Mouse (Mus musculus) gastrocnemius, adult 8-10 months (tissue): Measurements from ENCODE around the gene Rad23a. TPM values are rescaled to one million over a fixed set of nuclear protein-coding genes. Genes with fewer than 3 reads are reported as not detected.

Source experiments
- DNase-seq, 2 experiments: peaks; one replicate each; pipeline ENCODE4 v3.0.0; 2022; ENCODE audit warnings: low spot score in 2 of 2
- microRNA-seq: library from miRNA; unstranded; fragments of <30 nt; microRNA quantifications from one replicate; pipeline ENCODE4 v1.2.0, GENCODE M21; 2022
- total RNA-seq, 4 experiments: library from RNA; stranded (reverse); gene quantifications; 2 replicates each; pipeline ENCODE4 v1.2.4; 2022

Rad23a gene
- total RNA-seq, 4 experiments from 2014 or later: 168 to 185 (median 180) TPM

GRCm38 (mm10) chr8:84789345-84789744 is 51.1 kb downstream of the Rad23a start:
- DNase-seq: no peak

DNA sequence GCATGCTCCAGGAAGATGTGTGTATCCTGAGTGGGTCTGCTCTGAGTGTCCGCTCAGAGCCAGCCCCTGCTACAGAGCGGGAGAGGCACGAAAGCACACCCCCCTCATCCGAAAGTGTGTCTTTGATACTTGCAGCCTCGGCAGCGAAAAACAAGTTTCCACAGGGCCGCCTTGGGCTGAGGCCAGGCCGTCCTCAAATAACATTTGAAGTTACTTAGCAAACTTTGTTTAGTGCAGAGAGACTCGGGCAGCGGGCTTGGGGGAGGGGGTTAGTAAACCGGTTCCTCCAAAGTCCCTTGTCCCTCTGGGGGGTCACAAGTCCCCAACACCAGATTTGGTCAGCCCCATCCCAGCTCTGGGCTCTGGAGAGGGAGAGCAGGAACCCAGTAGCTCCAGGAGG is 51.6 kb downstream of the Rad23a start:
- peak; percentile 80 to 86 for DNase-seq

DNA sequence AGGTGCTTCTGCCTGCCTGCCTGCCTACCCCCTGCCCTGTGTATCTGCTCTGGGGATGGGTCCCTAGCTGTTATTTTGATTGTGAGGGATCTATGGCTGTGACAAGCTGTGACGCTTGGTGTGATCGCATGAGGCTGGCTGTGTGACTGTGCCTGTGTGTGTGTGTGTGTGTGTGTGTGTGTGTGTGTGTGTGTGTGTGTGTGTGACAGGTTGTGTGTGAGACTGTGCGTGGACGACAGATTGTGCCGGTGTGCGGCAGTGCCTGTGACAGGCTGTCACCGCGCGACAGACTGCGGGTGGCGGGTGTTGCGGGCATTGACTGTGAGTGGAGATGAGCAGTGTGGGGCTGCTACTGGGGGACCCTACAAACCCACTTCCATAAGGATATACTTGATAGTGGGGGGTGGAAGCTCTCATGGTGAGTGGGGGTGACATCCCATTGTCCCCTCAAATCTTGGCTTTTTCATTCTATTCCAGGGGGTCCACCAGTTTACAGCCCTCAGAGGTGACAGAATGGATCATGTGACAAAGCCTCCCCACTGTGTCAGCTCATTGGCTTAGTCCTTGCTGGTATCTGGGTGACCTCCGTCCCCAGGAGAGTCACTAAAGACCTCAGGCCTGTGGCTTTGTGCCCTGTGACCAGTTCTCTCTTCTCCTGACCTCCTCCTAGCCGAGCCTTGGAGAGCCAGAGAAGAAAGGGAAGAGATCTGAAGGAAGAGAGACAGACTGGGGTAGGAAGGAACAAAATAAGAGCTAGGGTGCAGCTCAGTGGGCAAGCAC is 52.8 kb downstream of the Rad23a start:
- no peak for DNase-seq

GRCm38 (mm10) chr8:84786801-84787467 is 53.5 kb downstream of the Rad23a start:
- no peak for DNase-seq

GRCm38 (mm10) chr8:84785756-84786677 is 54.4 kb downstream of the Rad23a start:
- DNase-seq: peak; percentile 63 to 71

GRCm38 (mm10) chr8:84785506-84785755 is 55.0 kb downstream of the Rad23a start:
- no peak for DNase-seq

DNA sequence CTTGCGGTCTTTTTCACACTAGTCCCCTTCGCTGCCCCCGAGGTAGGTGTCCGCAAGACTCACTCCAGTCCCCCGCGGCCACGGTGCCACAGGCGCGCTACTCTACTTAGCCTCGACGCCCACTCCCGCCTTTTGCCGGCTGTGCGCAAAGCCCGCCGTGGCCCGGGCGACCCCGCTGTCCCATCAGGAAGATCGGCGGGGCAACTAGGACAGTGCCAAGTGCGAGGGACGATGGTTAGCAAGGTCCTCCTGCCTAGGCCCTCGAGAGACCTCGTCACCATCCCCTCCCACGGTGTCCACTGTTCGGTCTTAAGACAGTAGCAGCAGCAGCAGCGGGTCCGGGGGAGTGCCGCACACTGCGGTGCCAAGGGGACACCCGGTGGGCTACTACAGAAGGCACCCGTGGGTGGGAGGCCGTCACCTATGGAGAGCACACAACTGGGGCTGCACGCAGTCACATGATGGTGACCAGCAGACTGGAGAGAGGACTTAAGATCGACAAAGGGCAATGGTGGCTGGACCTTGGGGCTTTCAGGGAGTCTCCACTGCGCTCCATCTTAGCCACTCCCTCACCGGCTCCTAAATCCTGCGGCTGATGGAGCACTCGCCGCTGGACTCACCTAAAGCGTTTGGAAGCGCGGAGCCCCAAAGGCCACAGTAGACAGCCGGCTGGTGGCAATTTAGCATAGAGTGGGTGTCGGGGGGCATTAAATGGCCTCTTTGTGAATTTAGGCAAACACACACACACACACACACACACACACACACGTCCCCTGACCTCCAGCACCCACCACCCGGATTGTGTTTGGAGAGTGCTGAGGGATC is 55.6 kb downstream of the Rad23a start:
- DNase-seq: no peak

Small RNAs within 50 kb of the gene (microRNA-seq; reads per million reads assigned to microRNA genes)
- not detected for gene Mir7069

Other genes starting within 250 kb of the Rad23a start
- 1 to 10 TPM; 4.3 to 5.1 (median 4.5) TPM for gene Ier2, start 177.8 kb downstream of the Rad23a start, total RNA-seq
- 10 to 100 TPM; 44.9 to 73.7 (median 53.5) TPM for gene Trmt1, start 154.4 kb downstream of the Rad23a start, total RNA-seq
- gene Nacc1, start 152.8 kb downstream of the Rad23a start, total RNA-seq: 10 to 100 TPM; 17.6 to 26.4 (median 20.7) TPM
- 1 to 10 TPM in 1 of 4 experiments, under 1 TPM in 3; 0.51 to 1.8 (median 0.57) TPM for gene Lyl1, start 139.2 kb downstream of the Rad23a start, total RNA-seq
- under 1 TPM in 3 of 4 experiments, not detected in 1; 0.43 to 0.56 (median 0.48) TPM for gene G430095P16Rik, start 117.7 kb downstream of the Rad23a start, total RNA-seq
- gene Nfix, start 40.3 kb downstream of the Rad23a start, total RNA-seq: 100 to 1,000 TPM; 507 to 604 (median 532) TPM
- gene Dand5, start 17.8 kb downstream of the Rad23a start, total RNA-seq: 10 to 100 TPM in 3 of 4 experiments, 1 to 10 TPM in 1; 7.8 to 12.9 (median 12.2) TPM
- gene Gadd45gip1, start 9.1 kb downstream of the Rad23a start, total RNA-seq: 10 to 100 TPM; 18.6 to 23.2 (median 20.8) TPM
- gene Calr, start 6.3 kb upstream of the Rad23a start, total RNA-seq: 100 to 1,000 TPM; 148 to 197 (median 154) TPM
- gene Farsa, start 16.3 kb upstream of the Rad23a start, total RNA-seq: 10 to 100 TPM; 19.2 to 28.8 (median 24.5) TPM
- gene Syce2, start 31.4 kb upstream of the Rad23a start, total RNA-seq: 1 to 10 TPM in 2 of 4 experiments, under 1 TPM in 2; 0.82 to 2.5 (median 1.5) TPM
- 10 to 100 TPM; 29.4 to 43.6 (median 36.2) TPM for gene Gcdh, start 53.3 kb upstream of the Rad23a start, total RNA-seq
- gene Klf1, start 61.3 kb upstream of the Rad23a start, total RNA-seq: not detected
- gene Dnase2a, start 67.9 kb upstream of the Rad23a start, total RNA-seq: 1 to 10 TPM; 3.7 to 8.0 (median 6.1) TPM
- under 1 TPM in 1 of 4 experiments, not detected in 3; 0.07 TPM for gene Mast1, start 96.7 kb upstream of the Rad23a start, total RNA-seq
- not detected for gene Rtbdn, start 106.3 kb upstream of the Rad23a start, total RNA-seq
- 1 to 10 TPM in 1 of 4 experiments, not detected in 3; 1.1 TPM for gene Gm49661, start 128.8 kb upstream of the Rad23a start, total RNA-seq
- 100 to 1,000 TPM; 173 to 193 (median 187) TPM for gene Prdx2, start 128.9 kb upstream of the Rad23a start, total RNA-seq
- 10 to 100 TPM; 20.4 to 26.5 (median 23.9) TPM for gene Rnaseh2a, start 129.1 kb upstream of the Rad23a start, total RNA-seq
- gene Junb, start 138.1 kb upstream of the Rad23a start, total RNA-seq: 1 to 10 TPM; 5.9 to 9.6 (median 7.5) TPM
- gene Hook2, start 149.9 kb upstream of the Rad23a start, total RNA-seq: 1 to 10 TPM; 2.0 to 3.1 (median 2.6) TPM
- not detected for gene Best2, start 173.9 kb upstream of the Rad23a start, total RNA-seq
- 10 to 100 TPM; 57.1 to 67.3 (median 58.8) TPM for gene Asna1, start 184.6 kb upstream of the Rad23a start, total RNA-seq
- gene Trir, start 186.2 kb upstream of the Rad23a start, total RNA-seq: 10 to 100 TPM; 57.5 to 74.2 (median 66.1) TPM
- gene Tnpo2, start 196.2 kb upstream of the Rad23a start, total RNA-seq: 10 to 100 TPM; 28.3 to 38.4 (median 32.6) TPM
- 1 to 10 TPM; 1.4 to 2.5 (median 1.8) TPM for gene Fbxw9, start 219.4 kb upstream of the Rad23a start, total RNA-seq
- gene Gm5741, start 227.3 kb upstream of the Rad23a start, total RNA-seq: not detected
- gene Dhps, start 231.1 kb upstream of the Rad23a start, total RNA-seq: 10 to 100 TPM; 34.1 to 38.9 (median 36.0) TPM
- gene Wdr83os, start 240.1 kb upstream of the Rad23a start, total RNA-seq: 10 to 100 TPM; 40.7 to 49.9 (median 46.3) TPM
- gene Wdr83, start 240.6 kb upstream of the Rad23a start, total RNA-seq: 10 to 100 TPM; 15.4 to 20.4 (median 16.0) TPM
- gene Man2b1, start 242.6 kb upstream of the Rad23a start, total RNA-seq: 1 to 10 TPM; 6.4 to 9.8 (median 8.1) TPM